Mouse (Mus musculus) inflammation-experienced regulatory T-cells, adult 6 months (primary cell): ENCODE measurements around the gene Gstm6. TPM values are rescaled to one million over a fixed set of nuclear protein-coding genes. Genes with fewer than 3 reads are reported as not detected.

Experiments used
- polyA plus RNA-seq, 3 experiments: library from polyadenylated mRNA; unstranded; fragments of 100-300 nt; shearing (Covaris generic); gene quantifications; one replicate each; pipeline ENCODE4 v1.2.1; 2017

Gstm6 gene
- polyA plus RNA-seq, 3 experiments from 2014 or later: not detected

Other genes with a start within 250 kb of the Gstm6 start
- 10 to 100 TPM; 17.5 to 22.8 (median 19.6) TPM for gene Ahcyl1, start 247.2 kb downstream of the Gstm6 start, polyA plus RNA-seq
- 10 to 100 TPM; 15.5 to 53.7 (median 20.5) TPM for gene Csf1, start 183.3 kb downstream of the Gstm6 start, polyA plus RNA-seq
- gene Eps8l3, start 66.5 kb downstream of the Gstm6 start, polyA plus RNA-seq: not detected
- gene Gstm5, start 47.9 kb downstream of the Gstm6 start, polyA plus RNA-seq: 1 to 10 TPM in 1 of 3 experiments, not detected in 2; 1.4 TPM
- 1 to 10 TPM in 1 of 3 experiments, not detected in 2; 1.5 TPM for gene Gstm7, start 11.9 kb downstream of the Gstm6 start, polyA plus RNA-seq
- not detected for gene Gstm3, start 25.5 kb upstream of the Gstm6 start, polyA plus RNA-seq
- gene Gstm2, start 42.7 kb upstream of the Gstm6 start, polyA plus RNA-seq: not detected
- 1 to 10 TPM; 1.1 to 2.7 (median 1.4) TPM for gene Gstm1, start 74.2 kb upstream of the Gstm6 start, polyA plus RNA-seq
- 1 to 10 TPM; 3.1 to 5.5 (median 5.0) TPM for gene Gstm4, start 101.1 kb upstream of the Gstm6 start, polyA plus RNA-seq
- gene Ampd2, start 142.9 kb upstream of the Gstm6 start, polyA plus RNA-seq: 10 to 100 TPM; 15.6 to 26.4 (median 18.1) TPM
- gene Gnat2, start 149.0 kb upstream of the Gstm6 start, polyA plus RNA-seq: not detected
- gene Gnai3, start 202.4 kb upstream of the Gstm6 start, polyA plus RNA-seq: 100 to 1,000 TPM in 1 of 3 experiments, 10 to 100 TPM in 2; 90.7 to 140 (median 97.6) TPM
- gene Gpr61, start 211.1 kb upstream of the Gstm6 start, polyA plus RNA-seq: not detected
- under 1 TPM; 0.33 to 0.53 (median 0.51) TPM for gene Amigo1, start 242.6 kb upstream of the Gstm6 start, polyA plus RNA-seq